Mouse (Mus musculus): ENCODE data around the gene Pex10.

Pex10 gene

DNA sequence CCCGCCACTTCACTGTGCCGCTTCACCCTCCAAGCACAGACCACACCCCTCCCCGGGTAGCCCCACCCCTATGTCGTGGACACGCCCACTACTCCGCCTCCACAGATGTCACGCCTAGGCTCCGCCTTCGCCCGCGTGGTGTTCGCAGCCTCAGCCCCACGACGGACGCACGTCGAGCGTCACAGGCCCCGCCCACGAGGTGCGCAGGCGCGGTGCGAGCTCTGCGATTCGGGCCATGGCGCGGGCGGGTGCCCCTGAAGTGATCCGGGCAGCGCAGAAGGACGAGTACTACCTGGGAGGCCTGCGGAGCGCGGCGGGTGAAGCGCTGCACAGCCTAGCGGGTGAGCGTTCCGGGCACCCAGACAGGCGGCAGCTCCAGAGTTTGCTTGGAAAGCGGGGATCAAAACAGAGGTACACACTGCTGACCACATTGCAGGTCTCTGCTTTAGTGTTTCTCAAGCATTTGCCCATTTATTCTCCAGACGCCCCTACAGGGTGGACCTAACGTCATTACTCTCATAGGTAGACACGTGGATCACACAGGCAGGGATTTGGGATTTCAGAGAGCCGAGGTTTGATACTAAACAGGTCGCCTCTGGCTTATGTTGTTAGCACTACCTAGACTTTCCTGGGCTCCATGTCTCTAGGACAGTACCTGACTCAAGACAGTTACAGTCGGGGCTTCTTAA lies at the start of gene Pex10:
Gene Pex10 (plus strand): TSS at position 183 of the 689 bp plus-strand sequence.
- DNase-seq, result peak; percentile 97

DNA sequence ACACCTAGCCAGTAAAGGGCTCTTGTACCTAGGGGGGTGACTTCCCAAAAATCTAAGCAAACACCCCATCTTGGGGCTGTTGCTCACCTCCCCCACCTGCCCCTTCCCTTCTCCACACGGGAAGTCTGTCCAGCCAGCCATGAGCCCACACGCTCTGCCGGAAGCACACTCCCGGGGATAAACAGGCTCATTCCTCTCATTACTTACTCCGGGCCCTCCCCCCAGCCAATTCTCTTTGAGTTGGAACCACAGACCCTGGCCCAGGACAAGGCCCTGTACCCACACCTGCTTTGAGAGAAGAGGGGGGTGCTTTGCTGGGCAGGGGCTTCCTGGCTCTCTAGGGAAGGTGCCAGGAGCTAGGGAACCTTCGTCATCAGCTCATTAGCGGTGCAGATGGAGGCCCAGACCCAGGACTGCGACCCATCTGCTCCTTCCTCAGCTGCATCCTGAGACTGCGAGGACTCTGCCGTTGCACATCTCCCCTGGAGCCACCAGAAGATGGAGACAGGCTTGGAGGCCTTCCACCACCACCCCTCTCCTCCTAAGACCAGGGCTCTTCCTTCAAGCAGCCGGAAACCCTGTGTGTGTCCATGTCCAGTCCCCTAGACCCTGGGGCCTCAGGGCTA lies 49.5 kb upstream of the Pex10 start:
- DNase-seq, result no peak

DNA sequence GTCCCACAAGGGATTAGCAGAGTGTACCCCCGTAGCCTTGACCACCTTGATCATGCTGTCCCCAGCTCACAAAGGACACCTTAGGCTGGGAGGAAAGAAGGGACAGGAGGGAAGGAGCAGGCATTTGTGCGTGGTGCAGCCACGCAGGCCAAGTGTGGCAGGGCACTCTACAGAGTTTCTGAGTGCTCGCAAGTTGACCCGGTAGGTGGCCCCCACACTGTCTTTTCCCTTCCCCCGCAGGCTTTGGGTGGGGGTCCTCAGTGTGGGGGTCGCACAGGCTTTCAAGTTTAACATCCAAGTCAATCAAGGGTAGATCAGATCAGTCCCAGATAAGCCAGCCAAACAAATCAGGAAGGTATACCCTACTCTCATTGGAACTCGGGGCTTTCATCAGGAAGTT lies 48.8 kb upstream of the Pex10 start:
- no peak for DNase-seq

DNA sequence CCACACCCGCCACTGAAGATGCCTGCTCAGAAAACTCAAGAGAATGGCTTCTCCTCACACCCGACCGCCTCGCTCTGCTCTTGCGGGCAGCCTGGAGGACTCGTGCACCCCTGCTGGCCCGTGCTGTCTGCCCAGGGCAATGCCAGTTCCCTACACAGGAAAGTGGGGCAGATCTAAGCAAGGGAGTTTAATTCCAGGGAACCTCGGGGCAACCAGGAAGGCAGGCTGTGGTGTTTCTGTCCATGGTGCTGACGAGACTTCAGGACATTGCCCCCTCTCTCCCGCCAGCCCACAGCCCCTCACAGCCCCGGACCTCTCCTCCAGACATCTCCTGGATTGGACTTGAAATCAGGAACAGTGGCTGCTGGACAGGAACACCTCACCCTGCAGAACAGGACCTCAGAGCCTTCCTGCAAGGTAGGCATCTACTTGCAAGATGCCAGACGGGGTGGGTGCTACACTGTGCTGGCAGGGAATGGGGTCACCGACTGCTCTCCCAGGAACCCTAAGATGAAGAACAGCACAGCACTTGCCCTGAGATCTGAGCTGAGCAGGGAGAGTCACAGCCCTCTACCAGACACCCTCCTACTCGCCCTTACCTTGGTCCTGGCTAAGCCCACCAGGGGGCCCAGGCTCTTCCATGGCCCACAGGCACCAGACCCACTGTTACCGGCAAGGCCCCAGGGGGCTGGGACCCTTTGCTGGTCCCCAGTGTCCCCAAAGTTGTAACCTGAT lies 48.0 kb upstream of the Pex10 start:
- no peak for DNase-seq

DNA sequence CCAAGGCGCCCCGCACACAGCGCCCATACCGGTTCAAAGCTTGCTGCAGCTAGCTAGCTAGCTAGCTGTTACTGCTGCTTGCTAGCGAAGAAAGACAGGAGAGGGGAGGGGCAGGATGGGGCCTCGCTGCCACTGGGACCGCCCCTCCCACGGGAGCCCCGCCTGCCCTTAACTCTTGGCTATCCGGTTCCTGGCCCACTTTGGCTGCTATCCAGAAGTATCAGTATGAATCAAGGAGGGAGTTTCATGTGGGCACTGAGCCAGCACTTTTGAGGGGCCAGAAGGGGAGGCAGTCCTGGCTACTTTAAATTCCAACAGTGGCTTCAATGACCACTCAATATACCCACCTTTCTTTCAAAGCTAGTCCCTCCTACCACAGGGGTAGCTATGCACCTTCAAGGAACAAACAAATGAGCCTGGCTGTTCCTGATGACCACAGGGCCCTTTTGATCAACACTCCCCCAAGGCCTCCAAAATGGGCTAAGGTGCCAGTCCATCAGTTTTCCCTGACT lies 47.4 kb upstream of the Pex10 start:
- DNase-seq, result peak; percentile 64

DNA sequence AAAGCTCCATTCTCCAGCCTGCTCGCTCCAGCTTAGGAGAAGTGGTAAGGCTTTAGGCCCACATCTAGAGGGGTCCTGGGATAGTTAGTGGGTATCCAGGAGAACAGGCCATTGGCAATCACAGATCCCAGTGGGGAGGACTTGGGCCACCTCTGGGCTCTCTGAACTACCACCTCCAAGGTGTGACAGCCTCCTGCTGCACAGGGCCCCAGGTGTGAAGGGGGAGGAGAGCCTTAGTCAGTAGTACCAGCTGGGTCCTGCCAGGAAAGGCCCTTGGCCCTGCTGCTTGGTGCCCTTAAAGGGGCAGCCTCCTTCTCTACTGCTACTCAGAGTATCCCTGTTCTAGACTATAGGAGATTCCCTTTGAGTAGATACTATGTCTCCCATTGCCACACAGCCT lies 46.7 kb upstream of the Pex10 start:
- no peak for DNase-seq

DNA sequence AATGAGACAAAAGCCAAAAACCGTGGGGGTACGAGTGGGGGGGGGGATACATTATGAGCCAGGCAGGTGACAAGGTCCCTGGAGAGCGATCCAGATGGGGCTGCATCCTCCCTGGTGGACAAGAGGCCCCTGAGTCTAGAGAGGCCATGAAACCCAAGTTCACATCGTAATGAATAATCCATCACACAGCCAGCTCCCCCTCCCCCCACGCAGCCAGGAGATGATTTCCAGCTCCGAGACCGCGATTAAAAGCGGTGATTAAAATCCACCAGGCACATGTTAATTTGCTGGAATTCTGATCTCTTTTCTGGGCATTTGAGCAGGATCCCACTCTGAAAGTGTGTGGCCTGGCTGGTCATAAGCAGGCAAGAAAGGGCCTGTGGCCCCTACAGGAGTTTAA lies 46.0 kb upstream of the Pex10 start:
- no peak for DNase-seq

DNA sequence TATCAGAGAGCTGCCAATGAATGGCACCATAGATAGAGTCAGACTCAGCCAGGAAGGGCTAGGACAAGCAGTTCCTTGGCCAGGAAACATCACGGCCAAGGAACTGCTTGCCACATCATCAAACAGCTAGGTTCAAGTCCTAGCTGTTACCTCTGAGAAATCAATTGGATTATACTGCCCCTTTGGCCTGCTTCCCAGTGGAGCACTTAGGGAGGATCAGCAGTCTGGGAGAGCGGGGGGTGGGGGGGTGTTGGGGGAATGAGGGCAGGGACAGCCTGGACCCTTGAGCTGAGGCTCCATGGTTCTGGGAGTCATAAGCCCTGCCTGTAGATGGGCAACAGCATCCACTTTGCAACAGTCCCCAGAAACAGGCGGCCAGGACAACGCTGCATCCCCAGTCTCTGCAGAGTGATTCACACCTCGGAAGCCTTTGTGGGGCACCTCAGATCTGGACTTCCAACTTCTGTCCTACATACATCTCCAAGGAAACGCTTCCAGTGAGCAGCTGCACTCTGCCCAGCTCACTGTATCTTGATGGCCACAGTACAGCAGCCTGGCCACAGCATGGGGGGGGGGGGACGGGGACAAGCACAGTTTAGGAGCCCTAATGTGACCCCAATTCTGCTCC lies 44.5 kb upstream of the Pex10 start:
- no peak for DNase-seq

DNA sequence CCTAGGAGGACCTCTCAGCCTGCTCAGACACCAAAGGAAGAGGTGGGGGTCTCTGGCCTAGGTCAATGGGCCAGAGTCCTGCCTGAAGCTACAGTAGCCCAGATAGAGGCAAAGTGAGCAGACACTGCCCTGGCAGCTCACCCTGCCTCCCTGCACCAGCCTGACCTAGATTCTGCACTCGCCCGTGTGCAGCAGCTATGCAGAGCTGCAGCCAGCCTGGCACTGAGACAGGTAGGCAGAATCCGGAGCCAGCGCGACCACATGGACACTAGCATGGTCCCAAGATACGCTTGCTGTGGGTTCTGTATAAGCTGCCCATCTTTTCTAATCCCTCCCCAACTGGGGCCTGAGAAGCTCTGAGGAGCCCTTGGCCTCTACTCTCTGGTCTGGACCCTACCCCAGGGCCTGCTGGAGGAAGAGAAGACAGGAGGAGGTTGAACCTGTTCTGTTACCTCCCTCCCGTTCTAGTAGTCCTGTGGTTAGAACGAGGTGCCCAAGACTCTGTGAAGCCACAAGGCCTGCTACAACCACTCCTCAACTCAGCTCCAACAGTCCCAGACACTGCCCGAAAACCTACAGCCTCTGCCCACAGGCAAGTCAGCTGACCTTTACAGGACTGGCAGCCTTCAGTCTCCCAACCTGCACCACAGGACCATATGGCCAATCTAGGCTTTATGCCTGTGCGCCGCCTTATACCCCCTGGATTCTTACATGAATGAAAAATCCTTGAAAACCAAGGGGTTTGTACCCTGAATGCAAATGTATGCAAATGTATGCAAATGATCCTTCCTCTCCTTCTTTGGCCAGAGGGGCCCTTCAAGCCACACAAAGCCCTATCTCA lies 42.4 kb upstream of the Pex10 start:
- peak; percentile 21 for DNase-seq

DNA sequence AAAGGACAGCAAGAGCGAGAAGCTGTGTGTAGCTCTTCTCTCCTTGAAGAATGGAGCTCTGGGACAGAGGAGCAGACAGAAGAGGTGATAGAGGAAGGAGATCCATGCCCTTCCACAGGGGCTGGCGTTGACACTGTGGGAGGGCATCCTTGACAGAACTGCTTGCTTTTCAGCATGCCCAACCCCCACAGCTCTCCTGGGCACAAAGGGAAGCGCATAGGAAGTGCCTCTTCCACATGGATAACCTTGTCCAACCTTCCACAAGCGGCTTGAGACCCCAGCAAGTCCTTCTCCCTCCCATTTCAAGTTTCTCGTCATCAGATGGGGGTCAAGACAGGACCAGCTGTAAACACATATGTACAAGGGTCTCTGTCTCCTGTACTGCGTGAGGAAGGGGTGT lies 33.7 kb upstream of the Pex10 start:
- DNase-seq, result no peak

DNA sequence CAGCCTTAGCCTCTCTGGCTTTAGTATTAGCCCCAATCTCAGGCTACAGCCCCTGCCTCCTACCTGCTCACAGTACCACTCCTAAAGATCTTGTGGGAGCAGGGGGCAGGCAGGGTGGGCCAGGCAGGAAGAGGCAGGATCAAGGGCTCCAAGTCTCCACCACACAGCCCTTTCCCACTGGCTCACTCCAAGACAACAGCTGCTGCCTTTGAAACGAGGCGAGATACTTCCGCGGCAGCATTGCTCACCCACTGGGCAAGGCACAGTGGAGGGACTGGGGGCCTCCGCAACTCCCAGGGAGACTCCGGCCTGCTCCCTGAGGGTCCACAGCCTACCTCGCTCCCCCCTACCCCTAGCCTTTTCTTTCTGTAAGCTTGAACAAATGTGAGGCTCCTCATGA lies 32.6 kb upstream of the Pex10 start:
- DNase-seq, result no peak

DNA sequence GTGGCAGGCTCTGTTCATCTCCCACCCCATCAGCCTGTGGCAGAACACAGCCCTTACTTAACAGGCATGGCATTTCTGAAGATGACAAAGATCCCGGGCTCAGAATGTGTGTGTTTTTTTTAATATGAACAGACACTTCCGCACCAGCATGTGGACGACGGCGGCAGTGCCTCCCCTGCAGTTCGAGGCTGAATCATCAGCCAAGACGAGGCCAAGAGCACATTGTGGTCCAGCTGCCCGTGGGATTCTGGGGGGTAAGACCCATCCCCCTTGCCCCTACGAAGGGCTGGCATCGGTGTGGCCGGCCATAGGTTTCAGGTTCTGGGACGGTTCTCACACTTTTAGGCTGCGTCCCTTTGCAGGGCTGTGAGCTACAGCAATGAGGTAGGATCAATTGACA lies 32.0 kb upstream of the Pex10 start:
- DNase-seq, result peak; percentile 46

DNA sequence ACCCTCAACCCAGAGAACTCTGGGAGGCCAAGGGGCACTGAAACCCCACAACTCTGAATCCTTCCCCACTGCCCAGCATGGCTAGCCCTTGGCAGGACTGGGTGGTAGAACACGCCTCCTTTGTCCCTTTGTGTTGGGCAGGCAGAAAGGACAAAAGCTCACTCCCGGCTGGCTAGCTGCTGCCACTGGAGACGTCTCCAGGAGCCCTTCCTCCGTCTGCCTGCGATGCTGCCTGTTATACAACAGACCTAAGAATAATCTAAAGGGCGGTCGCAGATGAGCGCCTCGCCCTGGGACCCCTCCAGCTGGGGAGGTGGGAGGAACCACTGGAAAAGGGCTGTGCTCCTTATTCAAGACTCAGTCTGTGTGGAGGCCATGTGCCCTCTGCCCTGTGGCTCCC lies 26.6 kb upstream of the Pex10 start:
- peak; percentile 69 for DNase-seq

DNA sequence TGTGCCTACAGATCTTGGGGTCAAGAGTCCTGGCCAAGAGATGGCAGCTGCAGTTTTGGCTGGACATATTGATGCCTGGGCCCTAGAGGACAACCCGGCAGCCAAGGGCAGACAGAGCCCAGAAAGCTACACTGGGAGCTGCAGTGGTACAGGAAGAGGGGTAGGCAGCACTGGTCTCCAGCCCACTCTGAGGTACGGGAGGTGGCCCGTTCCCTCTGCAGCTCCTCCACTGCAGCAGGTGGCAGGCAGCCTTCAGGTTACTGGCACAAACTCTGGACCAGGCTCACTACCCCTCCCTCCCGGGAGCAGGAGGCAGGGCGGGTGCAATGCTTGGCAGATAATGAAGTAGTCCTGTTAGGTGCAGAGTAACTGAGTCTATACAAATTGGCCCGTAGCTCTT lies 26.1 kb upstream of the Pex10 start:
- peak; percentile 34 for DNase-seq

DNA sequence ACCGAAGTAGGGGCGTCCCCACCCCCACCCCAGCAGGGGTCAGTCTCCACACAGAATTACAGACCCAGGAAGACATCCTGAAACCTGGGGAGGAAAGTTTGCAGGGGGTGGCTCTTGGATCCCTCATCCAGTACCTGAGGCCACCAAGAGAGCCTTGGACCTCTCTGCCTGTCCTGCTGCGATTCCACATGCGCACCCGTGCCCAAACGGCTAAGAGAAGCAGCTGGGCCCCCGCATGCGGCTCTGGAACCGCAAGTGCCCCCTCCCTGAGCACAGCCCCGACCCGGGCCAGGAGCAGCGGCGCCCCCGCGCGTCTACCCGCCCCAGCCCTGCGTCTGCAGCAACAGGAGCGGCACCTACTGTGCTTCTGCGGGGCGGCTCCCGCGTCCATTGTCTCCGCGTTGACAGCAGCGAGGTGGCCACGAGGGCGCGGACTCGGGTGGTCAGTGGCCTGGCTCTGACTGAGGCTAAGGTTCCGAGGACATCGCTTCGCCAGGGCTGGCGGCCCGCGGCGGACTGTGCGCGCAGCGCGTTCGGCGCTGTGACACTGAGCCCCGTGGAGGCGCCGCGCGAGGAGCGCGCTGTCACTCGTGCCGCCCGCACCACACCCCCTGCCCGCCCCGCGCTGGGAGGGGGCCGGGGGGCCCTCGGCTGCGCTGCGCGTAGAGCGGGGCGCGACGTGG lies 24.1 kb upstream of the Pex10 start:
- DNase-seq, result peak; percentile 67

DNA sequence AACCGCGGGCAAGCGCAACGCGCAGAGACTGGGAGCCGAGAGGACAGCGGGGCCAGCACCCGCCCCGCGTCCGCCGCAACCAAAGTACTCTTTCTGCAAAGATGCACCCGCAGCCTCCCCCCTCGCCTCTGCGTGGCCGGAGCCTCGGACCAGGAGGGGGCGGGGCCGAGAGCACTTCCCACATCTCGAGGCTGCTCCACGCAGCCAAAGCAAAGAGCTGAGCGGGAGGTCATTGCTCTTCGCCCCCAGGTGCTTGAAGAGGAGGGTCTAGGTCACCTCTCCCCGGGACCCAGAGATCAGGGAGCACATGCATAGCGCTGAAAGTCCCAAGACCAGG lies 23.6 kb upstream of the Pex10 start:
- no peak for DNase-seq

DNA sequence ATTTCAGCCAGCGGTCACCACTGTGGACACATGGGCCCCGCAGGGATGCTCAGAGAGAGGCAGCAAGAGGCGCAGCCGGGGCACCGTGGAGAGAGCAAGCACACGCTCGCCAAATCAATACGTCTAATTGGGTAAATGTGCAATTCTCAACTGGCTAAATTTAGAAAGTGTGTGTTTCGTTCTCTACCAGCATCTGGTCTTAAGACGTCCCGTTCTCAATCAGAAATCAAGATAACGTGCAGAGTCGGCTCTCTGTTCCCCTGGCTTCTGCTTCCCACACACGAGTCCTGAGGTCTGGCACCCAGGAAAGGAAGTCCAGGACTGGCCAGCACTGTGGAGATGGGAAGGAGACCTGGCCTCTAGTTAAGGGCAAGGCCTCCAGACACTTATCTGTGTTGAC lies 20.2 kb upstream of the Pex10 start:
- no peak for DNase-seq

DNA sequence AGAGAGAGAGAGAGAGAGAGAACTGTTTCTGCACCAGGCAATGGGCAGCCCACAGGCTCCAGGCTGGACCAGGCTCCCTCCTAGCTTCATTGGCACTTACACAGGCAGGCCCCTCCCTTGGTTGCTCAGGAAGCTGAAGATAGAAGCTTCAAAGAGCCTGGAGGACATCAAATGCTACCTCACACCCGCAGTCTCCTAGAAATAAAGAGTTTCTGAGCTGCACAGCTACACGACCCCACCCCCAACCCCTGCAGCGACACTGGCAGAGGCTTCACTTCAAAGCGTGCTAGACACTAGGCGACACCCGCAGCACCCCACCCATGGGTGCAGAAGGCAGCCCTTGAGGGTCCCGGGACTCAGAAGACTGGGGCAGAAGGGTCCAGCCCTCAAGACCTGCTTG lies 16.7 kb upstream of the Pex10 start:
- DNase-seq, result no peak

DNA sequence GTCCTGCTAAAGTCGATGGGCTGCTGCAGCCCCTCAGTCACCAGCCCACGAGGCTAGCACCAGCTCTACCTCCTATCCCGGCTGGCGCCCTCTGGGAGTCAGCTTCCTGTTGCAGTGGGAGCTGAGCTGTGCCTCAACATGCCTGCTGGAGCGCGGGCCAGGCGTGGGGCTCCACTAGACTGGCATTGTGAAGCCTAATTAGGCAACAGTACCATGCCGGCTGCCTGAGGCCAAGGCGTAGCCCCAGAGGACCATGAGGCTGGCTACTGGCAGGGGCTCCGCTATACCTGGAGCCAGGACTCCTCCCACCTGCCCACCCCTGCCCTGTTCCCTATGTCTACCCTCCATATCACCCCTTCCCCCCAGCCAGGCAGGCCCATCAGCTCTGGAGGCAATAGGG lies 10.1 kb upstream of the Pex10 start, which contains the start of gene Plch2:
Gene Plch2 (minus strand): TSS at position 61 of the 400 bp plus-strand sequence.
- no peak for DNase-seq

DNA sequence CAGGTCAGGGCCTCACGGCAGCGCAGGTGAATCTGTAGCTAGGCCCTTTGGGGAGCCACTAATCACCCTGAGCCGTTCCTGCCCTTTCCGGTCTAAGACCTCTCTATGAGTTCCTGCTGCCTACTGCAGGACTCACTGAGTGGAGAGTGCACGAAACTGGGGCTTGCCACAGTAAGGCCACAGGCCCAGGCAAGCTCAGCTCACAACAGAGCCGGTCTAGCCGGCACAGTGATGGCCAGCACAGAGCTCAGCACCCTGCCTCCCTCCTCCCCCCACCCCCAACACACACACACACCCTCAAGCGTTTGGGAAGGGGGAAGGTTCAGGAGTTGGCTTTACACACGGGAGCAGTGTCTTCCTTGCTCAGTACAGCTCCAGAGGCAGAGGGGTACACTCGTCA lies 8.5 kb upstream of the Pex10 start:
- no peak for DNase-seq

DNA sequence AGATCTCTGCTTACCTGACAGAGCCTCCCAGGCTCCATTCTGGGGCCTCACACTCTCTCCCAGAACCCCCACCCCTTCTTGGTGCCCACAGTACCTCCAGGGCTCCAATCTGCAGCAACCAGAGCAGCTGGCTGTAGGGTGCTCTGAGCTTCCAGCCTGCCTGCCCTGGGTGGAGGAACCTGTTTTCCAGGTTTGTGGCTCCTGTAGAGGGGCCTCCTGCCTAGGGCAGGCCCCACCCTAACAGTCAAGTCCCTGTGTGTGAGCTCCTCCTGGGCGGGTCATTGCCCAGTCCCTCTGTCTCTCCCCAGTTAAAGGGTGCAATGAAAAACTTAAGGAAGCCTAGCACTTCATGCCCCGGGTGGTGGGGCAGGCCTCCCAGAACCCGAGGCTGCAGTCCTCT lies 2.9 kb upstream of the Pex10 start:
- DNase-seq, result no peak

DNA sequence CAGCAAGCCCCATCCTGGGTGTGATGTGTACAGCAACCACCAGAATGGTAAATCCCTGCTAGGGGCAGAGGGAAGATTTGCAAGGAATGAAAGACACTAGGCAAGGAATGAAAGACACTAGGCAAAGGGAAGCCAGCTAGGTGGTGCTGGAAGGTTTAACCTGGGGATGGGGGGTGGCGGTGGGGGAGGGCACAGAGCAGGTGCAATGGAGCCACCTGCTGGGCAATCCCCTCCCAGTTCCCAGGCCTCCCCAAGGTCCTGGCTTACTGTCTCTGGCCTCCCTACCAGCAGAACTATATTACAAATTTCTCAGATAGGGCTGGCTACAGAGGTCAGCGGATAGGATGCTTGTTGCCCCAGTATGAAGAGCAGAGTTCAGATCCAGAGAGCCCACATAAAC lies 2.3 kb upstream of the Pex10 start:
- no peak for DNase-seq

Measured in right cerebral cortex, adult 18-20 months (tissue).